Mouse (Mus musculus) hindbrain, embryonic 15.5 days (tissue): ENCODE data around the gene Slc5a2. TPM values are rescaled to one million over a fixed set of nuclear protein-coding genes. Genes with fewer than 3 reads are reported as not detected.
A peak's percentile ranks its signal among the peaks of the same experiment; 100 is the strongest.

Source experiments
- ATAC-seq: fragments of 200-750 bp; cut with Nextera tagmentation; 2 replicates; pipeline ENCODE4 v1.8.0; 2017; ENCODE audit warnings: low read depth, moderate number of reproducible peaks, moderate TSS enrichment; ENCODE audit not compliant: low FRiP score
- H3K27ac ChIP-seq: fragments of 300-500 bp; sonication (generic); replicated peaks from 2 replicates; pipeline ENCODE4 v1.5.1; 2015; ENCODE audit warnings: mild to moderate bottlenecking, inconsistent platforms
- H3K27me3 ChIP-seq: fragments of 300-500 bp; sonication (generic); 2 replicates; pipeline ENCODE4 v1.6.1; 2015; ENCODE audit warnings: control low read depth, inconsistent platforms
- H3K36me3 ChIP-seq: fragments of 300-500 bp; sonication (generic); 2 replicates; pipeline ENCODE4 v1.6.1; 2015; ENCODE audit warnings: control low read depth, inconsistent platforms
- H3K4me1 ChIP-seq: fragments of 300-500 bp; sonication (generic); replicated peaks from 2 replicates; pipeline ENCODE4 v1.6.1; 2015; ENCODE audit warnings: control low read depth, inconsistent platforms
- H3K4me2 ChIP-seq: fragments of 300-500 bp; sonication (generic); 2 replicates; pipeline ENCODE4 v1.6.1; 2015; ENCODE audit warnings: moderate library complexity, mild to moderate bottlenecking, inconsistent platforms
- H3K4me3 ChIP-seq: fragments of 300-500 bp; sonication (generic); 2 replicates; pipeline ENCODE4 v1.5.1; 2015; ENCODE audit warnings: mild to moderate bottlenecking, inconsistent platforms
- H3K9ac ChIP-seq: fragments of 300-500 bp; sonication (generic); 2 replicates; pipeline ENCODE4 v1.6.1; 2015; ENCODE audit warnings: inconsistent platforms
- H3K9me3 ChIP-seq: fragments of 300-500 bp; sonication (generic); 2 replicates; pipeline ENCODE4 v1.6.1; 2016; ENCODE audit warnings: control low read depth, inconsistent platforms
- WGBS: fragments of 180-500 bp; shearing (Covaris S2); methylation state at CpG from one replicate; pipeline ENCODE4 v1.1.7; 2015; 5-methylcytosine and 5-hydroxymethylcytosine counted together
- polyA plus RNA-seq: library from polyadenylated mRNA; unstranded; fragments of >200 nt; fragmentation: Nextera tagmentation; extraction: Ambion mirVana; gene quantifications from 2 replicates; pipeline ENCODE4 v1.2.1, GENCODE M21; 2015

Slc5a2 gene
- polyA plus RNA-seq, 1 experiment from 2014 or later = not detected

DNA sequence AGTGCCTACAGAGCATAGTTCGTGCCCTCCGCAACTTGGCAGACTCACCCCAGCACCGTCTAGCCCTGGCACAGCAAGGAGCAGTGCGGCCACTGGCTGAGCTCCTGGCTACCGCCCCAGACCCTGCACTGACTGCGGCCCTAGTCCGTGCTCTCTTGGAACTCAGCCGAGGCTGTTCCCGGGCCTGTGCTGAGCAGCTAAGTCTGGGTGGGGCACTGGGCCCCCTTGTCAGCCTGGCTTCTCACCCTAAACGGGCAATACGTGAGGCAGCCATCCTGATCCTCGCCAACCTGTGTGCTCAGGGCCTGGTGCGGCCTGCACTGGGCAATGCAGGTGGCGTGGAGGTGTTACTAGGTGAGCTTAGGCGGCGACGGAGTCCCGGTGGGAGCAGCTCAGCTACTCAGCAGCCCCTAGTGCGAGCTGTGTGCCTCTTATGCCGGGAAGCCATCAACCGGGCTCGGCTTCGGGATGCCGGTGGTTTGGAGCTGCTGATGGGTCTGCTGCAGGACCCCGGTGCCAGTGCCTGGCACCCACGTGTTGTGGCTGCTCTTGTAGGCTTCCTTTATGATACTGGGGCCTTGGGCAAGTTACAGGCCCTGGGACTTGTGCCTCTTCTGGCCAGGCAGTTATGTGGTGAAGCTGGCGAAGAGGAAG is 25.2 kb upstream of the Slc5a2 start:
- Histone ChIP-seq H3K9ac (no peak overlapping the region), H3K27ac (no peak overlapping the region), H3K4me3 (no peak overlapping the region), H3K9me3 (no peaks in the 10 kb centered on the region), H3K27me3 (no peaks in the 10 kb centered on the region), H3K36me3 (peaks cover 20% of the 10 kb centered on the region), H3K4me2 (no peak overlapping the region), H3K4me1 (peaks cover 23% of the 10 kb centered on the region)
- no peak for ATAC-seq
- 94% methylated on average over 27 of the region's 27 CpGs for WGBS

DNA sequence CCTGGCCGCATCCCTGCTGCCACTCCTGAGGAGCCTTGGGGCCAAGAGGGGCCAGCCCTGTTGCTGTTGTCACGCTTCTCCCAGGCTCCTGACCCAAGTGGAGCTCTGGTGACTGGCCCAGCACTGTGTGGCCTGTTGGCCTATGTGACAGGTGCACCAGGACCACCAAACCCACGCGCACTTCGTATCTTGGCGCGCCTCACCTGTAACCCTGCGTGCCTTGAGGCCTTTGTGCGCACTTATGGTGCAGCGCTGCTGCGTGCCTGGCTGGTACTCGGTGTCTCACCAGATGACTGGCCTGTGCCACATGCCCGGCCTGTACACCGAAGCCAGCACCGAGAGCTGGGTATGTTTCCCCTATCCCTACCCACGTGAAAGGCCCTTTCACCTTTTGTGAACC is 23.1 kb upstream of the Slc5a2 start:
- Histone ChIP-seq H3K4me2 (no peak overlapping the region), H3K27me3 (no peaks in the 10 kb centered on the region), H3K4me1 (peaks cover 33% of the 10 kb centered on the region), H3K36me3 (peaks cover 20% of the 10 kb centered on the region), H3K4me3 (no peak overlapping the region), H3K27ac (no peak overlapping the region), H3K9me3 (no peaks in the 10 kb centered on the region), H3K9ac (no peak overlapping the region)
- ATAC-seq = no peak
- WGBS = 95% methylated on average over 16 of the region's 16 CpGs

DNA sequence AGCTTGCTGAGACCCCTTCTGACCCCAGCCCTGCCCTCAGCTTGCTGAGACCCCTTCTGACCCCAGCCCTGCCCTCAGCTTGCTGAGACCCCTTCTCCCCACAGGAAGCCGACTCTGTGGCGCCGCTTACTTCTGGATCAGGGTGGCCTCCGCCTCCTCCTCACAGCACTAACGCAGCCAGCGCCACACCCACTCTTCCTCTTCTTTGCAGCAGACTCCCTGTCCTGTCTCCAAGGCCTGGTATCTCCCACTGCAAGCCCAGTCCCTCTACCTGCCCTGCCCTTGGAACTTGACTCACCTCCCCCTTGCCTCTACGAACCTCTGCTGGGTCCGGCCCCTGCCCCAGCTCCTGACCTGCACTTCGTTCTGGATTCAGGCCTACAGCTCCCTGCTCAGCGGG is 21.5 kb upstream of the Slc5a2 start:
- no peak overlapping the region for H3K9ac ChIP-seq
- H3K9me3 ChIP-seq = no peaks in the 10 kb centered on the region
- no peak overlapping the region for H3K4me2 ChIP-seq
- peaks cover 20% of the 10 kb centered on the region for H3K36me3 ChIP-seq
- peaks cover 37% of the 10 kb centered on the region for H3K4me1 ChIP-seq
- no peaks in the 10 kb centered on the region for H3K27me3 ChIP-seq
- H3K27ac ChIP-seq = no peak overlapping the region
- no peak overlapping the region for H3K4me3 ChIP-seq
- no peak for ATAC-seq
- WGBS = 44% methylated on average over 10 of the region's 10 CpGs

DNA sequence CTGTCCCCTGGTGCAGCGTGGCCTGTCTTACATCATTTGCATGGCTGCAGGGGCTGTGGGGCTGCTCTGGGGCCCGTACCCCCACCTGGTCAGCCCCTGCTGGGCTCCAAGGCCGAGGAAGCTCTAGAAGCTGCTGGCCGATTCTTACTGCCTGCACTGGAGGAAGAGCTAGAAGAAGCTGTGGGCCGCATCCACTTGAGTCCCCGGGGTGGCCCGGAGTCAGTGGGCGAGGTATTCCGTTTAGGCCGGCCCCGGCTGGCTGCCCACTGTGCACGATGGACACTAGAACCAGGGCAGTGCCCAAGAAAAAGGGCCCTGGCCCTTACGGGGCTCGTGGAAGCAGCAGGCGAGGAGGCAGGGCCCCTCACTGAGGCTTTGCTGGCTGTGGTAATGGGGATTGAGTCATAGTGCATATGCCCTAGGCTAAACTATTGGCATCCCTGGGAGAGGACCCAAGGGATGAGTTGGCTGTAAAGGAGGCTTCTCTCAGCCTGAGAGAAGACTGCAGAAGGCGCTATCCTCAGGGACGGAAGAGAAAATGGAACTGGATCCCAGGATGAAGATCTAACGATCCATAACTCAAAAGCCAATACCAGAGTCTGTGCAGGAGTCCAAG is 20.9 kb upstream of the Slc5a2 start:
- no peak overlapping the region for H3K4me3 ChIP-seq
- no peak overlapping the region for H3K4me2 ChIP-seq
- WGBS = 78% methylated on average over 18 of the region's 18 CpGs
- no peak for ATAC-seq
- H3K4me1 ChIP-seq = peaks cover 31% of the 10 kb centered on the region
- H3K27me3 ChIP-seq = no peaks in the 10 kb centered on the region
- H3K9ac ChIP-seq = no peak overlapping the region
- H3K27ac ChIP-seq = no peak overlapping the region
- no peaks in the 10 kb centered on the region for H3K9me3 ChIP-seq
- H3K36me3 ChIP-seq = peaks cover 20% of the 10 kb centered on the region

DNA sequence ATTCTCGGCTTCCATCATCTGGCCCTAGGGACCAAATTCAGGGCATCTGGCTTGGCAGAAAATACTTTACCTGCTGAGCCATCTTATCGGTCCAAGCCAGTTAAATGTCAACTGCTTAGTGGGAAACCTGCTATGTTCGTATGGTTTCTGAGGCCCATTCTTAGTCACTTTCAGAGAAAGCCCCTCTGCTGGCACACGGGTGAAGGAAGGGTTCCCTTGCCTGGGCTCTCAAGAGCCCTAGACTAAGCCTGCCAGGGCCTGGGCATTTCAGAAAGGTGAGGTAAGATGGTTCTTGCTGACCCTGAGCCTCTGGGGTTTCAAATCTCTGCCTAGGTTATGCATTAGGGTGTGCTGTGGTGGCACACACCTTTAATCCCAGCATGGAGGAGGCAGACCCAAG is 19.9 kb upstream of the Slc5a2 start:
- Histone ChIP-seq H3K4me3 (no peak overlapping the region), H3K9me3 (no peaks in the 10 kb centered on the region), H3K4me2 (no peak overlapping the region), H3K9ac (no peak overlapping the region), H3K4me1 (peaks cover 26% of the 10 kb centered on the region), H3K27ac (no peak overlapping the region), H3K27me3 (no peaks in the 10 kb centered on the region), H3K36me3 (peaks cover 14% of the 10 kb centered on the region)
- no peak for ATAC-seq
- 81% methylated on average over 4 of the region's 4 CpGs for WGBS

DNA sequence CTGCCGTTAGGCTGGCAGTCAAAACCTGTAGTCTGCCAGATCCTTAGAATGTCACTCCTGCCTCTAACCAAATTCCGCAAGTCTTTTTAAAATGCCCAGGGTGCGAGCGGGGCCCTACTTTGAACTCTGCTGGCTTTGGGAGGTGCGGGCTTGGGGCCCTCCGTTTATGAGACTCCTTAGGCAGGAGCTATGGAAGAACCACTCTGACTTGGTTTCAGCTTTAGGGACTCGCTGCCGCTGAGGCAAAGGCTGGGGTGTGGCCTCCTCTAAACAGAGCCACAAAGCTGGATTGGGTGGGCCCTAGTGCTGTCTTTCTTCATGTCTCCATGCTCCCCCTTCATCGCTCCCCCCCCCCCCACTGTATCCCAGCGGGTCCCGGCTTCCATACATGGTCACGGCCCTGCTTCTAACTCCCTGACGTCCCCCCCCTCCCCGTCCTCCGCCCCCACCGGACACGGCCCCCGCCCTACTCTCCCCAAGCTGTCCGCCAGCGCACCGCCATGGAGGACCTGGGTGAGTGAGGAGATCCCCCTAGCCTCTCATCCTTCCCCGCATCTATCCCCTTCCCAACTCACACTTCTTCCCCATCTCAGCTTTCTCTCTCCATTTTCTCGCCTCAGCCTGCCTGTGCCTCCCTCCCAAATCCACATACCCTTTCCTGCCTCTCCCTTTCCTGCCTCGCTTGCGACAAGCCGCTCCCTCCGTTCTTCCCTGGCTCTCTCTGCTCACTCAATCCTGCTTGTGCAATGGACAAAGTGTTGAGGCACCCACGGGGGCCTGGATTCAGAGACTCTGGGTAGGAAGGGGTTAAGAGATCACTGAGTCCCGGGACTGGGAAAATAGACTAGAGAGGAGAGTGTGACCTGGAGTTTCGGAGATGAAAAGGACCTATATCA is 18.7 kb upstream of the Slc5a2 start, which contains the start of gene Tgfb1i1:
Gene Tgfb1i1, plus strand, starts transcription at position 317 of the 896 bp plus-strand sequence.
- Histone ChIP-seq H3K9ac (peak within 1 kb of the TSS; percentile 54), H3K4me1 (peaks cover 27% of the 10 kb centered on the region), H3K27ac (peak within 1 kb of the TSS; percentile 83), H3K4me3 (peak within 1 kb of the TSS; percentile 45), H3K27me3 (peaks cover 5% of the 10 kb centered on the region; the same call in 1 of the 2 replicates), H3K36me3 (peaks cover 13% of the 10 kb centered on the region), H3K9me3 (no peaks in the 10 kb centered on the region), H3K4me2 (peak within 1 kb of the TSS; percentile 67)
- WGBS = 3% methylated on average over 26 of the region's 30 CpGs
- ATAC-seq = peak; percentile 78

DNA sequence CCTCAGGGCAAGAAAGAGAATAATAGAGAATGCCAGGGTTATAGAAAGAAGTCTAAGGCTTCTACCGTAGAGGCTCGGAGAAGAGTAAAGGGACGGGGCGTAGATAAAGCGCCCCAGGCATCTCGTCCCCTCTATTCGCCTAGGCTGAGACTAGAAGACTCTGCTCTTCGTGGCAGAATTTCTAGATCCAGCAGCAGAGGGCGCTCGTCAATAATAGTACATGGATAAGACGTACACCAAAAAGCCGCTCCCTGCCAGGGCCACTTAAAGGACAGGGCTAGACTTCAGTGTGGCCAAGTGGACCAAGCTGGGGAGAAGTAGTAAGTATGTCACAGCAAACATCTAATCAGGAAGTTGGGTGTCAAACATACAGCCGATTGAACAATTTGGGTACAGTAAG is 18.0 kb upstream of the Slc5a2 start:
- Histone ChIP-seq H3K4me1 (peaks cover 34% of the 10 kb centered on the region), H3K27me3 (peaks cover 8% of the 10 kb centered on the region; the same call in 1 of the 2 replicates), H3K9ac (peak overlapping the region; percentile 54; the same call in 1 of the 2 replicates), H3K27ac (peak overlapping the region; percentile 83), H3K4me2 (peak overlapping the region; percentile 67), H3K9me3 (no peaks in the 10 kb centered on the region), H3K4me3 (peak overlapping the region; percentile 45), H3K36me3 (peaks cover 11% of the 10 kb centered on the region)
- peak; percentile 78 for ATAC-seq
- WGBS = 1% methylated on average over 13 of the region's 13 CpGs

DNA sequence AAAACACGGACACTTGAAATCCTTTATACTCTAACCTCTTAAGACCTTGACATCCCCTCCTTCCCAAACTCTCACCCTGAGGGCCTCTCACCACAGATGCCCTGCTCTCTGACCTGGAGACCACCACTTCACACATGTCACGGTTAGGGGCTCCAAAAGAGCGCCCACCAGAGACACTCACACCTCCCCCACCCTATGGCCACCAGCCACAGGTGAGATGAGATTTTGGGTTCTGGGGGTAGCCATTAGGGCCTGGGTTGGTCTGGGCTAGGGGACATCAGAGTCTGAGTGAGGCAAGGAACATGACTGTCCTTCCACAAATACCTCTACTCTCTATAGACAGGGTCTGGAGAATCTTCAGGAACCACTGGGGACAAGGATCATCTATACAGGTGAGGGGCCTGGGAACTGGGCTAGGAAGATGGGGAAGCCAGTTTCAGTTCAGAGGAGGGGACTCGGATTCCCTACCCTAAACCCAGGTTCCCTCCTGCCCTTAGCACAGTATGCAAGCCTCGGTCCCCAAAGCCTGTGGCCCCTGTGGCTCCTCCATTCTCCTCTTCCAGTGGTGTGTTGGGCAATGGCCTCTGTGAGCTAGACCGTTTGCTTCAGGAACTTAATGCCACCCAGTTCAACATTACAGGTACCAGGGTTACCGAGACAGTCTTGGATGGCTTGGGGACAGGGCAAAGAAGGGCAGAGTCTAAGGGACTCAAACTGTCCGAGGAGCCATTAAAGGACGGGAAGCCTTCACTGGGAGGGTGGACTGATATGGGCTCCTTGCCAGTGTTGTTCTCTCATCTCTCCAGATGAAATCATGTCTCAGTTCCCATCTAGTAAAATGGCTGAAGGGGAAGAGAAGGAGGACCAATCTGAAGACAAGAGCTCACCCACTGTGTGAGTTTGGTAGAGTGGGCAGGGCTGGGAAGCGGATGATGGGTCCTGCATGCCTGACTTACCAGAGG is 17.1 kb upstream of the Slc5a2 start:
- no peak overlapping the region for H3K9ac ChIP-seq
- no peak for ATAC-seq
- 83% methylated on average over 10 of the region's 10 CpGs for WGBS
- peaks cover 8% of the 10 kb centered on the region; the same call in 1 of the 2 replicates for H3K27me3 ChIP-seq
- H3K4me1 ChIP-seq = peaks cover 38% of the 10 kb centered on the region
- H3K9me3 ChIP-seq = no peaks in the 10 kb centered on the region
- H3K27ac ChIP-seq = no peak overlapping the region
- peaks cover 8% of the 10 kb centered on the region; the same call in 1 of the 2 replicates for H3K36me3 ChIP-seq
- peak overlapping the region; percentile 45 for H3K4me3 ChIP-seq
- peak overlapping the region; percentile 67 for H3K4me2 ChIP-seq

DNA sequence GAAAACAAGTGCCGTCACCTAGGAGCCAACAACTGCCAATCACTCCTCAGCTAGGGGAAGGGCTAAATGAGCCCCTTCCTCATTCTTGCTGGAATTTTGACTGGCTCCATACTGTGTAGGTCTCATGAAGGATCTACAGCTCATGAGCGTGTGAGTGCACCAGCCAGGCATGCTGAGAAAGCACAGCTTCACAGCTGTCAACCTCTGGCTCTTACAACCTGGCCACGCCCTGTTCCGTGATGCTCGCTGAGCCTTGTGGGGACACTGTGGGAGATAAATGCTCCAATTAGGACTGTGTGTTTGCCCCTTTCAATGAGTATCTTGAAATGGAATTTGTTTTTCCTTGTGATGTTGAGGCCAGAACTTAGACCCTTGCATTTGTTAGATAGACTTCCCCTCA is 15.5 kb upstream of the Slc5a2 start:
- no peak for ATAC-seq
- no peak overlapping the region for H3K9ac ChIP-seq
- WGBS = 82% methylated on average over 5 of the region's 5 CpGs
- H3K9me3 ChIP-seq = no peaks in the 10 kb centered on the region
- H3K27ac ChIP-seq = no peak overlapping the region
- H3K36me3 ChIP-seq = no peaks in the 10 kb centered on the region
- H3K27me3 ChIP-seq = peaks cover 8% of the 10 kb centered on the region; the same call in 1 of the 2 replicates
- H3K4me2 ChIP-seq = no peak overlapping the region
- no peak overlapping the region for H3K4me3 ChIP-seq
- peaks cover 38% of the 10 kb centered on the region for H3K4me1 ChIP-seq

DNA sequence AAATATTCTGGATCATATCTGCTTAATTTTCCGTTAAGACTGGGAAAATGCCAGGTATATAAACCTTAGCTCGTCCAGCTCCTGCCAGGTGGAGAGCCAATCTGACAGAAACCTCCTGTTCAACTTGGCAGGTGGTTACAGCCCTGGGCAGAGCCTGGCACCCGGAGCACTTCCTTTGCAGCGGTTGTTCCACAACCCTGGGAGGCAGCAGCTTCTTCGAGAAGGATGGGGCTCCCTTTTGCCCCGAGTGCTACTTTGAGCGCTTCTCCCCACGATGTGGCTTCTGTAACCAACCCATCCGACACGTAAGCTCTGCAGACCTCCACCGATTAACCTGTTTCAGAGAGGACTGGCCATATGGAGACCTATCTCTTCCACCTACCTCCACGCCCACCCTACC is 13.5 kb upstream of the Slc5a2 start:
- H3K4me2 ChIP-seq = peak overlapping the region; percentile 69
- H3K36me3 ChIP-seq = no peaks in the 10 kb centered on the region
- H3K27ac ChIP-seq = no peak overlapping the region
- no peak for ATAC-seq
- H3K9ac ChIP-seq = peak overlapping the region; percentile 36; the same call in 1 of the 2 replicates
- H3K4me3 ChIP-seq = peak overlapping the region; percentile 39
- H3K4me1 ChIP-seq = peaks cover 24% of the 10 kb centered on the region
- H3K9me3 ChIP-seq = no peaks in the 10 kb centered on the region
- WGBS = 61% methylated on average over 12 of the region's 12 CpGs
- peaks cover 8% of the 10 kb centered on the region; the same call in 1 of the 2 replicates for H3K27me3 ChIP-seq

DNA sequence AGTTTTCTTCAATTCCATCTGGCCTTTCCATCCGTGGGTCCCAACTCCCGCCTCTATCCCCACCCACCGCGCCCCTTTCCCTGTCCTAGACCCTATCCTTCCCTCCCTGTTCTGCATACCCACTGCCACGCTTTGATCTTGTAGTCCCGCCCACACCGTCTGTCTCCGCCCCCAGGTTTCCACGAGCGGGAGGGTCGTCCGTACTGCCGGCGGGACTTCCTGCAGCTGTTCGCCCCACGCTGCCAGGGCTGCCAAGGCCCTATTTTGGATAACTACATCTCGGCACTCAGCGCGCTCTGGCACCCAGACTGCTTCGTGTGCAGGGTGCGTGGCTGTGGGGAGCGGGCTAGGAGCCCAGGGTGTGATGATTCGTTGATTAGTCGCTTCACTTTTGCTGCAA is 12.8 kb upstream of the Slc5a2 start:
- 13% methylated on average over 24 of the region's 24 CpGs for WGBS
- ATAC-seq = no peak; the same call in 1 of the 2 replicates
- no peaks in the 10 kb centered on the region for H3K36me3 ChIP-seq
- peaks cover 17% of the 10 kb centered on the region for H3K4me1 ChIP-seq
- H3K4me2 ChIP-seq = peak overlapping the region; percentile 69
- no peak overlapping the region; the same call in 1 of the 2 replicates for H3K27ac ChIP-seq
- peak overlapping the region; percentile 39 for H3K4me3 ChIP-seq
- no peaks in the 10 kb centered on the region for H3K9me3 ChIP-seq
- H3K9ac ChIP-seq = peak overlapping the region; percentile 36
- H3K27me3 ChIP-seq = peaks cover 8% of the 10 kb centered on the region; the same call in 1 of the 2 replicates
